Mouse (Mus musculus): Measurements from ENCODE around the gene Nfs1. TPM values are rescaled to one million over a fixed set of nuclear protein-coding genes. Genes with fewer than 3 reads are reported as not detected.
A peak's percentile ranks its signal among the peaks of the same experiment; 100 is the strongest.

Gene Nfs1
- polyA plus RNA-seq, 1 experiment from 2014 or later: 55.7 TPM

DNA sequence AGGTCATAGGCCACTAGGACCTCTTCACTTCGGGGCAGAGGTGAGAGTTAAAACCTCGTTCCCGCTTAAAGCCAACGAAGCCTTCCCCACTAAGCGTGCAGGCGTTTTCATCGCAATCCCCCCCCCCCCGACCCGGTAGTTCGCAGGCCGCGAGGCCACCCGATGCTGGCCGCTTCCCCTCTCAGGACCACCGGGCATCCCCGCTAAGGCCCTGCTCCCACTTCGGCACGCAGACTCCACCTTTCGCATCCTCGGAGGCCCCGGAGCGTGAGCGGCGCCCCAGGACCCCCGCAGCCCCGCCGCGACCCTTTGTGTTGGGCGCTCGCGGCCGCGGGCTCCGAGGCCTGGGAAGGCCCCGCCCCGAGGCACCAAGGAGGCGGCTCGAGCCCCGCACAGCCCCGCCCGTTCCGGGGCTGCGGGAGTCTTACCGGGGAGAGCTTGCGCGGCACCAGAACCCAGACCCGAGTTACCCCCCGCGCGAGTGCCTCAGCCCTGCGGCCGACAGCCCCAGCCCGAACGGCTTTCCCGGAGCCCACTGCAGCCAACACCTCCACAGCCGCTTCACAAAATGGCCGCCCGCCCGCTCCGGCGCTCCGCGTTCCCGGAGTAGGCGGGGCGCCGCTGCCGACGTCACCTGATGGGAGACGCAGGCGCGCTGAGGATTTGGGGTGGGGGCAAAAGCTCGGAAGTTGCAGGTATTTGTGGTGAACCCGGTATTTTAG, 32.5 kb downstream of the Nfs1 start, which contains the start of the genes Cpne1 and Rbm12:
Gene Cpne1 (minus strand): TSS at position 608 of the 722 bp plus-strand sequence.
Gene Rbm12 (minus strand): TSS at position 621 of the 722 bp plus-strand sequence.
- no peaks in the 10 kb centered on the region for H3K27me3 ChIP-seq
- TF ChIP-seq CTCF (IDR thresholded peaks at IDR 0.05): no peak
- in situ Hi-C loops (cut with MboI; ENCODE audit: low pct_unique_long_range_greater_than_20kb): no loop called here
- ATAC-seq: peak; percentile 69
- ChIA-PET CTCF (interaction anchor here (1.0 kb wide), 2 partner anchors 11 to 20 kb away, joined by 3 read pairs; no protein-coding TSS in a partner anchor), POLR2A (interaction anchor here (0.7 to 1.1 kb wide), 4 partner anchors 23 to 154 kb away, joined by 3 to 4 read pairs (median 4); no protein-coding TSS in a partner anchor)
- DNase-seq (ENCODE audit: low read depth, low spot score): peak; percentile 50

DNA sequence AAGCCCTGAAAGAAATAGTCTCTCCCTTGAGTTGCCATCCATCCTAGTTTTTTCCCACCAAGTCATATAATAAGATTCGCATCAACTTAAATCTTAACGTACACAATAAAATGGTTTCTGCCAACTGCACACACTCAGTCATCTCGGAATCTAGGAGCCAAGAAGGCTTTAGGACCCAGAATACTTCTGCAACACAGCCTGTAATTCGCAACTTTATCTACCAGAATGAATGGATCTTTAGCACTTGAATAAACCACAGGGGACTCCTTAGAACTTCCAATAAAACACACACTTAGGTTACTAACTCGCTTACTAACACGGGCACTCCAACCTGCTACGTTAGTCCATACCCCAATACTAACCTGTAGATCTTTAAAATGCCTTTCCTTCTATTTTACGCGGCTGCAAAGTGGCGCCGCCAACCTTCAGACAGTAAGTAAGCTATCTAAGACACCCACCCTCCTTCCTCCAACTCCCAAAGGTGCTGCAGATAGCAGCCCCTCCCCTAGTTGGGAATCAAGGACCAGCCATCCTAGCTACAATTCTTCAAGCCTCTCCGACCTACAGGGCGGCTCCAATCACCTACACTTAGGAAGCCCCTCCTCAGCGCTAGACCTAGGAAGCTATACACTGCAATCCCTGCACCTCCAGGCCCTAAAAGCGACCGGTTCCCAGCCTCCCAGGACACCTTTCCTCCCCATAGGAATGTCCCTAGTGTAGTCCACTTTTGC, 33.2 kb downstream of the Nfs1 start:
- H3K27me3 ChIP-seq: no peaks in the 10 kb centered on the region
- CTCF ChIA-PET: interaction anchor here (1.0 kb wide), 1 partner anchor 21 kb away, joined by 3 read pairs; no protein-coding TSS in a partner anchor
- DNase-seq (ENCODE audit: low read depth, low spot score) (no peak), ATAC-seq (no peak)
- in situ Hi-C loops (cut with MboI; ENCODE audit: low pct_unique_long_range_greater_than_20kb): no loop called here
- TF ChIP-seq CTCF (IDR thresholded peaks at IDR 0.05): no peak
- POLR2A ChIA-PET: interaction anchor here (0.6 kb wide), 1 partner anchor 419 kb away, joined by 3 read pairs; no protein-coding TSS in a partner anchor

GRCm38 (mm10) chr2:156091926-156092325, 52.1 kb downstream of the Nfs1 start:
- CTCF ChIA-PET: interaction anchor here (1.7 to 1.8 kb wide), 2 partner anchors 9 to 19 kb away, joined by 3 to 4 read pairs; no protein-coding TSS in a partner anchor
- no peaks in the 10 kb centered on the region for H3K27me3 ChIP-seq
- POLR2A ChIA-PET: interaction anchor here (0.7 kb wide), 1 partner anchor 77 kb away, joined by 3 read pairs; no protein-coding TSS in a partner anchor
- DNase-seq (ENCODE audit: low read depth, low spot score): no peak
- in situ Hi-C loops (cut with MboI; ENCODE audit: low pct_unique_long_range_greater_than_20kb): no loop called here
- ATAC-seq: no peak
- TF ChIP-seq CTCF (IDR thresholded peaks at IDR 0.05): no peak

DNA sequence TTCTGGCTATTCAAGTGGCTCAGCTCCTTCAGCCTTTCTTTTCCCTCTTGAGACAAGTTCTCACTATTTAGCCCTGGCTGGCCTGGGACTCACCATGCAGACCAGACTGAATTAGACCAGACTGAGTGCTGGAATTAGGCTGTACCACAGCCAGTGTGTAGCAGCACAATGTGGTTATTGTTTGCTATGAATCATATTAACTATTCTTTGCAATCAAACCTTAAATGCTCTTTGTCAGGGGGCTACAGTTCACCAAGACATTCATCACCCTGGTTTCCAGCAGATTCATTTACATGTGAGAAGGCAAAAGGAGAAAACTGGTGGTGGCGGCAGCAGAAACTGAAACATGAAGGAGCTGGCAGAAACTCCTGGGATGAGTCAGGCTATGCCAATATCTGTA, 54.2 kb downstream of the Nfs1 start:
- no peak for TF ChIP-seq CTCF (IDR thresholded peaks at IDR 0.05)
- ATAC-seq (no peak), DNase-seq (ENCODE audit: low read depth, low spot score) (no peak)
- in situ Hi-C loops (cut with MboI; ENCODE audit: low pct_unique_long_range_greater_than_20kb): no loop called here
- H3K27me3 ChIP-seq: no peaks in the 10 kb centered on the region
- CTCF ChIA-PET: interaction anchor here (0.6 kb wide), 1 partner anchor 428 kb away, joined by 3 read pairs; no protein-coding TSS in a partner anchor
- POLR2A ChIA-PET: no interaction called here

GRCm38 (mm10) chr2:156087391-156088110, 56.4 kb downstream of the Nfs1 start:
- no peak for ATAC-seq
- POLR2A ChIA-PET: no interaction called here
- in situ Hi-C loops (cut with MboI; ENCODE audit: low pct_unique_long_range_greater_than_20kb): no loop called here
- no peak for TF ChIP-seq CTCF (IDR thresholded peaks at IDR 0.05)
- H3K27me3 ChIP-seq: no peaks in the 10 kb centered on the region
- no peak for DNase-seq (ENCODE audit: low read depth, low spot score)
- CTCF ChIA-PET: no interaction called here

GRCm38 (mm10) chr2:156084541-156084940, 59.4 kb downstream of the Nfs1 start:
- no peak for DNase-seq (ENCODE audit: low read depth, low spot score)
- POLR2A ChIA-PET: interaction anchor here (0.7 to 0.9 kb wide), 3 partner anchors 34 to 103 kb away, joined by 6 to 12 read pairs (median 7); no protein-coding TSS in a partner anchor

GRCm38 (mm10) chr2:156080391-156080790, 63.6 kb downstream of the Nfs1 start:
- ChIA-PET POLR2A (no interaction called here), CTCF (no interaction called here)

More at GRCm38 (mm10) chr2:156084541-156084940, 59.4 kb downstream of the Nfs1 start:
- CTCF ChIA-PET: interaction anchor here (1.2 to 1.6 kb wide), 2 partner anchors 9 kb away, joined by 3 to 4 read pairs; no protein-coding TSS in a partner anchor
- H3K27me3 ChIP-seq: no peaks in the 10 kb centered on the region
- ATAC-seq: no peak
- in situ Hi-C loops (cut with MboI; ENCODE audit: low pct_unique_long_range_greater_than_20kb): no loop called here
- TF ChIP-seq CTCF (IDR thresholded peaks at IDR 0.05): no peak

GRCm38 (mm10) chr2:156079674-156080073, 64.3 kb downstream of the Nfs1 start:
- TF ChIP-seq CTCF (IDR thresholded peaks at IDR 0.05): no peak

More at GRCm38 (mm10) chr2:156080391-156080790, 63.6 kb downstream of the Nfs1 start:
- DNase-seq (ENCODE audit: low read depth, low spot score): no peak
- H3K27me3 ChIP-seq: no peaks in the 10 kb centered on the region
- no peak for TF ChIP-seq CTCF (IDR thresholded peaks at IDR 0.05)
- no peak for ATAC-seq
- in situ Hi-C loops (cut with MboI; ENCODE audit: low pct_unique_long_range_greater_than_20kb): no loop called here

DNA sequence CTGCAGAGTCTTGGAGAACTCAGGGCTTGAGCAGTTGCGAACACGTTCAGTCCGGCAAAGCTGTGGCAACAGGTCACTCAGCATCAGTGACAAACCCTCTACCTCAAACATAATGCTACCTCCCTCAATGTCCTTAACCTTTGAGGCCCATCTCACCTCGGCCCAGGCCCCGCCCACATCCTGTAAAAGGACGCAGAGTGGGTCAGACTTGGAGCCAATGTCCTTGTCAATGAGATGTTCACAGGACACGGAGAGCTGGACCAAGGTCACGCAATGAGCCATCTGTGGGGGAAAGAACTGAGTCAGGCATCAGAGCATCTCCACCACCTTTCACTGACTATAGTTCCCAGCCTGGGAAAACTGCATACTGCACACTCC, 64.8 kb downstream of the Nfs1 start:
- H3K27me3 ChIP-seq: no peaks in the 10 kb centered on the region
- ATAC-seq (no peak), DNase-seq (ENCODE audit: low read depth, low spot score) (no peak)
- ChIA-PET CTCF (no interaction called here), POLR2A (no interaction called here)
- no peak for TF ChIP-seq CTCF (IDR thresholded peaks at IDR 0.05)
- in situ Hi-C loops (cut with MboI; ENCODE audit: low pct_unique_long_range_greater_than_20kb): no loop called here

More at GRCm38 (mm10) chr2:156079674-156080073, 64.3 kb downstream of the Nfs1 start:
- ATAC-seq (no peak), DNase-seq (ENCODE audit: low read depth, low spot score) (no peak)
- in situ Hi-C loops (cut with MboI; ENCODE audit: low pct_unique_long_range_greater_than_20kb): no loop called here
- ChIA-PET CTCF (no interaction called here), POLR2A (no interaction called here)
- H3K27me3 ChIP-seq: no peaks in the 10 kb centered on the region
